Mouse (Mus musculus): ENCODE measurements at regions not wholly inside any gene's neighbourhood (a gene's known extent, or its start where the extent isn't known, plus 50 kb on each side); places are given as distances from the start of the nearest gene placed in this dataset.
"Not testable (repeated sequence)": the region's sequence is repeated elsewhere in the genome, so short reads cannot be mapped to it uniquely, and the experiment has no call there.

DNA sequence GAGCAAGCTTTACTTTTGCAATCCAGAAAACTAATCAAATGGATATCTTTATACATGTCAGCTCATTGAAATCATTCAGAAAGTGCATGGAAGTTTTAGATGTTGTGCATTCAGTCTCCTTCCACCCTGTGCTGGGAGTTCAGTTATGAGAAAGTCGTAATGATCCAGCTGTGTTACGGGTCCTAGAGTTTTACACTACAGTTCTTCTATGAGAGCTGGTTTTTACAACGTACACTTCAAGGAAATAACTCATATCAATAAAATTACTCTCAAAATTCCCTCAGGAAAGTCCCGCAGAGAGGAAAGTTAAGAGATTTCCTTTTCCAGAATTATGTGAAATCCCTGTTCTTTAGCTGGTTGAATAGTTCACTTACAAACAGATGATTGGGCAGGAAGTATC lies 418.1 kb upstream of the Slc10a2 start:
- no peak overlapping the region for H3K9ac ChIP-seq (replicated peaks; ENCODE audit: low read depth, low read length)
- H3K27ac ChIP-seq (ENCODE audit: low read length) = no peak overlapping the region
- ATAC-seq (ENCODE audit: insufficient number of reproducible peaks, insufficient read depth, low FRiP score, low read depth) = no peak
- 75% methylated on average over 4 of the region's 4 CpGs for WGBS
- no peaks in the 10 kb centered on the region for H3K4me1 ChIP-seq (ENCODE audit: control insufficient read depth, insufficient read depth, low read length)
- no peak overlapping the region for H3K4me2 ChIP-seq (replicated peaks; ENCODE audit: low read depth, low read length)
- H3K36me3 ChIP-seq (ENCODE audit: control insufficient read depth, insufficient read depth, low read length) = no peaks in the 10 kb centered on the region
- no peaks in the 10 kb centered on the region for H3K9me3 ChIP-seq (ENCODE audit: control insufficient read depth, low read depth, low read length)
- H3K27me3 ChIP-seq (ENCODE audit: control insufficient read depth, insufficient read depth, low read length) = no peaks in the 10 kb centered on the region
- no peak overlapping the region for H3K4me3 ChIP-seq (ENCODE audit: low read depth, low read length)

GRCm38 (mm10) chr8:5495861-5496260 lies 390.7 kb upstream of the Slc10a2 start:
- H3K4me1 ChIP-seq (ENCODE audit: control insufficient read depth, insufficient read depth, low read length) = no peaks in the 10 kb centered on the region
- no peak overlapping the region for H3K4me3 ChIP-seq (ENCODE audit: low read depth, low read length)
- ATAC-seq (ENCODE audit: insufficient number of reproducible peaks, insufficient read depth, low FRiP score, low read depth) = no peak
- H3K27me3 ChIP-seq (ENCODE audit: control insufficient read depth, insufficient read depth, low read length) = no peaks in the 10 kb centered on the region
- no peak overlapping the region for H3K9ac ChIP-seq (replicated peaks; ENCODE audit: low read depth, low read length)
- H3K4me2 ChIP-seq (replicated peaks; ENCODE audit: low read depth, low read length) = no peak overlapping the region
- H3K9me3 ChIP-seq (ENCODE audit: control insufficient read depth, low read depth, low read length) = no peaks in the 10 kb centered on the region
- no peaks in the 10 kb centered on the region for H3K36me3 ChIP-seq (ENCODE audit: control insufficient read depth, insufficient read depth, low read length)
- WGBS = 73% methylated on average over 2 of the region's 2 CpGs
- no peak overlapping the region for H3K27ac ChIP-seq (ENCODE audit: low read length)

DNA sequence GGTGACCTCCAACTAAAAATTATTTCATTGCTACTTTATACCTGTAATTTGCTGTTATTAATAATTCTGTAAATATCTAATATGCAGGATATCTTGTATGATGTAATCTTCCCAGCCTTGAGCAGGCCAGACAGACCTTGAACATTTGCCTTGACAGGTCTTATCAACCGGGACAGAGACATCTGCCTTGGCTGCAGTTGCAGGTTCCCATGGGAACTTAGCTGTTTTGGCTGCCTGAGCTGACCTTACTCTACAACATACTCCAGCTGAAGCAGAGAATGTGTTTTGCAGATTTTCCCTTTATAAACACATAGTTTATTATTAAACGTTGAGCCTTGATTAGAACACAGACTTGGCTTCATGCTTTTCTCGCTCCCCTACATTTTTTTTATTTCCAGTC lies 385.3 kb upstream of the Slc10a2 start:
- Histone ChIP-seq H3K36me3 (ENCODE audit: control insufficient read depth, insufficient read depth, low read length) (no peaks in the 10 kb centered on the region), H3K4me2 (replicated peaks; ENCODE audit: low read depth, low read length) (no peak overlapping the region), H3K4me1 (ENCODE audit: control insufficient read depth, insufficient read depth, low read length) (no peaks in the 10 kb centered on the region), H3K9me3 (ENCODE audit: control insufficient read depth, low read depth, low read length) (no peaks in the 10 kb centered on the region), H3K27ac (ENCODE audit: low read length) (no peak overlapping the region), H3K4me3 (ENCODE audit: low read depth, low read length) (no peak overlapping the region), H3K27me3 (ENCODE audit: control insufficient read depth, insufficient read depth, low read length) (no peaks in the 10 kb centered on the region), H3K9ac (replicated peaks; ENCODE audit: low read depth, low read length) (no peak overlapping the region)
- 55% methylated on average over 3 of the region's 3 CpGs for WGBS
- ATAC-seq (ENCODE audit: insufficient number of reproducible peaks, insufficient read depth, low FRiP score, low read depth) = no peak

DNA sequence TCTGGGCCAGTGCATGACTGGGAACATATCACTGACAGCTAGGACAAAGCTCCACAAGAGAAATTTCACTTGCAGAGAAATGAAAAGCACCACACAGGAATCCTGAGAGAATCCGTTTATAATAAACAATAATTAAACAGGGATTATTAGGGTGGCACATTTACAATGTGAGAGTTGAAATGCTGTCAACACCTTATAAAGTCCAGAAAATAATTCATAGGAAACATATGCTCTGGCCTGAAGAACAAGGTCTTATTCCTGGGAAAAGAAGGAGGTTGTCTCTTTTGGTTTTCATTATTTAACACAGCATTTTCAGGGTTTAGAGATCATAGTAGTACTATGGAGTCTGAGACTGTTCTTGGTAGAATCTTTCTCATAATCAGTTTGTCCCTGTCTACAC lies 377.8 kb upstream of the Slc10a2 start:
- no peaks in the 10 kb centered on the region for H3K9me3 ChIP-seq (ENCODE audit: control insufficient read depth, low read depth, low read length)

DNA sequence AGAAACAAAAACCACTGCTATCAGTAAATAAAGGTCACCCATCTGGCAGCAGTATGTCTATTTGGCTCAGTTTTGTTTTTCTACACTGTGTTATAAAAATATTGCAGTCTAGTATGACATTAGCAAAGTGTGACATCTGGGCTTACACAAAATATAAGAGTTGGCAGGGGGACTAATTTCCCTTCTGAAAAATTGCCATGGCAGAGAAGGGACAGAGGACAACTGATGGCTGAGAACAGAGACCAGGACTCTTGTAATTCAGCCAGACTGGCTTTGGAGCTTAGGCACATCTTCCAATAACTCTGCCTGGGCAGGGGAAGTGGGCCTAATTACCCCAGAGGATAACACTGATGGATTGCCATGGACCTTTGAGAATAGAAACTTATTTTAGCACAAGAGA lies 367.8 kb upstream of the Slc10a2 start:
- H3K4me1 ChIP-seq (ENCODE audit: control insufficient read depth, insufficient read depth, low read length) = no peaks in the 10 kb centered on the region
- no peaks in the 10 kb centered on the region for H3K36me3 ChIP-seq (ENCODE audit: control insufficient read depth, insufficient read depth, low read length)
- no peak overlapping the region for H3K4me3 ChIP-seq (ENCODE audit: low read depth, low read length)
- H3K9me3 ChIP-seq (ENCODE audit: control insufficient read depth, low read depth, low read length) = no peaks in the 10 kb centered on the region
- no peaks in the 10 kb centered on the region for H3K27me3 ChIP-seq (ENCODE audit: control insufficient read depth, insufficient read depth, low read length)
- no peak overlapping the region for H3K4me2 ChIP-seq (replicated peaks; ENCODE audit: low read depth, low read length)
- no peak overlapping the region for H3K27ac ChIP-seq (ENCODE audit: low read length)
- H3K9ac ChIP-seq (replicated peaks; ENCODE audit: low read depth, low read length) = no peak overlapping the region
- ATAC-seq (ENCODE audit: insufficient number of reproducible peaks, insufficient read depth, low FRiP score, low read depth) = no peak

More for the DNA sequence above, 377.8 kb upstream of the Slc10a2 start:
- Histone ChIP-seq H3K4me3 (ENCODE audit: low read depth, low read length) (no peak overlapping the region), H3K4me1 (ENCODE audit: control insufficient read depth, insufficient read depth, low read length) (no peaks in the 10 kb centered on the region), H3K36me3 (ENCODE audit: control insufficient read depth, insufficient read depth, low read length) (no peaks in the 10 kb centered on the region), H3K27me3 (ENCODE audit: control insufficient read depth, insufficient read depth, low read length) (no peaks in the 10 kb centered on the region), H3K9ac (replicated peaks; ENCODE audit: low read depth, low read length) (no peak overlapping the region), H3K4me2 (replicated peaks; ENCODE audit: low read depth, low read length) (no peak overlapping the region), H3K27ac (ENCODE audit: low read length) (no peak overlapping the region)
- WGBS = 67% methylated on average over 1 of the region's 1 CpGs
- no peak for ATAC-seq (ENCODE audit: insufficient number of reproducible peaks, insufficient read depth, low FRiP score, low read depth)

GRCm38 (mm10) chr8:5472582-5472981 lies 367.4 kb upstream of the Slc10a2 start:
- H3K4me1 ChIP-seq (ENCODE audit: control insufficient read depth, insufficient read depth, low read length) = no peaks in the 10 kb centered on the region
- no peak for ATAC-seq (ENCODE audit: insufficient number of reproducible peaks, insufficient read depth, low FRiP score, low read depth)
- no peaks in the 10 kb centered on the region for H3K9me3 ChIP-seq (ENCODE audit: control insufficient read depth, low read depth, low read length)
- H3K4me3 ChIP-seq (ENCODE audit: low read depth, low read length) = no peak overlapping the region
- no peak overlapping the region for H3K9ac ChIP-seq (replicated peaks; ENCODE audit: low read depth, low read length)
- H3K27me3 ChIP-seq (ENCODE audit: control insufficient read depth, insufficient read depth, low read length) = no peaks in the 10 kb centered on the region
- H3K4me2 ChIP-seq (replicated peaks; ENCODE audit: low read depth, low read length) = no peak overlapping the region
- H3K27ac ChIP-seq (ENCODE audit: low read length) = no peak overlapping the region
- 68% methylated on average over 1 of the region's 1 CpGs for WGBS
- no peaks in the 10 kb centered on the region for H3K36me3 ChIP-seq (ENCODE audit: control insufficient read depth, insufficient read depth, low read length)

DNA sequence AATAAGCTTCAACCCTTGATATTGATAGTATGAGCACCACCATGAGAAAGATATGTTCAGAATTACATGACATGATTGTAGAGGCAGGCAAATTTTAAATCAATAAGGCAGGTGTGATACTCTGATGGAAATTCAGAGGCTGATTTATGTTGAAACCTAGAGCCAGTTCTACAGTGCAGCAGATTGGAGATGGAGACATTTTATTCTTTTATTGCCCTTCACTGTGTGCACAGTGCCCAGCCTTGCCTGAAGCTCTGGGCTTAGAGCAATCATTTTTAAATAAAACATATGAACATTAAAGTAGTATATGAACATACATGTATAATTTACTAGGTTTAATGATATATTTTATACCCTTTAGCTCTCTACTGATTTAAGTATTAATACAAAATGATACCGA lies 352.5 kb upstream of the Slc10a2 start:
- Histone ChIP-seq H3K27me3 (ENCODE audit: control insufficient read depth, insufficient read depth, low read length) (no peaks in the 10 kb centered on the region), H3K36me3 (ENCODE audit: control insufficient read depth, insufficient read depth, low read length) (no peaks in the 10 kb centered on the region), H3K4me3 (ENCODE audit: low read depth, low read length) (no peak overlapping the region), H3K9ac (replicated peaks; ENCODE audit: low read depth, low read length) (no peak overlapping the region), H3K4me2 (replicated peaks; ENCODE audit: low read depth, low read length) (no peak overlapping the region), H3K27ac (ENCODE audit: low read length) (no peak overlapping the region), H3K4me1 (ENCODE audit: control insufficient read depth, insufficient read depth, low read length) (no peaks in the 10 kb centered on the region), H3K9me3 (ENCODE audit: control insufficient read depth, low read depth, low read length) (no peaks in the 10 kb centered on the region)
- ATAC-seq (ENCODE audit: insufficient number of reproducible peaks, insufficient read depth, low FRiP score, low read depth) = no peak
- WGBS = 95% methylated on average over 1 of the region's 1 CpGs

GRCm38 (mm10) chr8:5453469-5453868 lies 348.3 kb upstream of the Slc10a2 start:
- no peak overlapping the region for H3K9ac ChIP-seq (replicated peaks; ENCODE audit: low read depth, low read length)
- ATAC-seq (ENCODE audit: insufficient number of reproducible peaks, insufficient read depth, low FRiP score, low read depth) = no peak
- H3K36me3 ChIP-seq (ENCODE audit: control insufficient read depth, insufficient read depth, low read length) = no peaks in the 10 kb centered on the region
- H3K4me3 ChIP-seq (ENCODE audit: low read depth, low read length) = no peak overlapping the region
- no peak overlapping the region for H3K4me2 ChIP-seq (replicated peaks; ENCODE audit: low read depth, low read length)
- H3K27ac ChIP-seq (ENCODE audit: low read length) = no peak overlapping the region
- H3K9me3 ChIP-seq (ENCODE audit: control insufficient read depth, low read depth, low read length) = no peaks in the 10 kb centered on the region
- H3K4me1 ChIP-seq (ENCODE audit: control insufficient read depth, insufficient read depth, low read length) = no peaks in the 10 kb centered on the region
- no peaks in the 10 kb centered on the region for H3K27me3 ChIP-seq (ENCODE audit: control insufficient read depth, insufficient read depth, low read length)
- 74% methylated on average over 4 of the region's 4 CpGs for WGBS

- not testable (repeated sequence) for ATAC-seq (ENCODE audit: insufficient number of reproducible peaks, insufficient read depth, low FRiP score, low read depth); H3K4me1 ChIP-seq (ENCODE audit: control insufficient read depth, insufficient read depth, low read length); H3K36me3 ChIP-seq (ENCODE audit: control insufficient read depth, insufficient read depth, low read length); H3K27ac ChIP-seq (ENCODE audit: low read length); H3K4me3 ChIP-seq (ENCODE audit: low read depth, low read length); H3K4me2 ChIP-seq (replicated peaks; ENCODE audit: low read depth, low read length); H3K27me3 ChIP-seq (ENCODE audit: control insufficient read depth, insufficient read depth, low read length); H3K9ac ChIP-seq (replicated peaks; ENCODE audit: low read depth, low read length); H3K9me3 ChIP-seq (ENCODE audit: control insufficient read depth, low read depth, low read length)
- WGBS = 86% methylated on average over 5 of the region's 5 CpGs
These were observed 337.1 kb upstream of the Slc10a2 start for GRCm38 (mm10) chr8:5442243-5442642.
